Mouse (Mus musculus) hindbrain, embryonic 14.5 days (tissue): ENCODE measurements around the gene Dnal1. TPM values are rescaled to one million over a fixed set of nuclear protein-coding genes. Genes with fewer than 3 reads are reported as not detected.
A peak's percentile ranks its signal among the peaks of the same experiment; 100 is the strongest.

ENCODE experiments used
- ATAC-seq: fragments of 200-750 bp; cut with Nextera tagmentation; 2 replicates; pipeline ENCODE4 v1.8.0; 2017; ENCODE audit warnings: moderate number of reproducible peaks, mild to moderate bottlenecking, moderate TSS enrichment, moderate library complexity; ENCODE audit not compliant: low FRiP score
- DNase-seq: peaks from one replicate; pipeline ENCODE4 v3.0.0-alpha.2; 2015; ENCODE audit warnings: low spot score
- H3K27ac ChIP-seq: fragments of 300-500 bp; sonication (generic); 2 replicates; pipeline ENCODE4 v1.5.1; 2014; ENCODE audit warnings: mild to moderate bottlenecking, moderate library complexity
- H3K27me3 ChIP-seq: fragments of 300-500 bp; sonication (generic); 2 replicates; pipeline ENCODE4 v1.6.1; 2014; ENCODE audit warnings: mild to moderate bottlenecking, low read length, mixed read lengths; ENCODE audit not compliant: control insufficient read depth, insufficient read depth
- H3K36me3 ChIP-seq: fragments of 300-500 bp; sonication (generic); replicated peaks from 2 replicates; pipeline ENCODE4 v1.6.1; 2014; ENCODE audit not compliant: control insufficient read depth, insufficient read depth
- H3K4me1 ChIP-seq: fragments of 300-500 bp; sonication (generic); replicated peaks from 2 replicates; pipeline ENCODE4 v1.6.1; 2014; ENCODE audit warnings: antibody characterized with exemption, low read length, mixed read lengths; ENCODE audit not compliant: control insufficient read depth, insufficient read depth
- H3K4me2 ChIP-seq: fragments of 300-500 bp; sonication (generic); replicated peaks from 2 replicates; pipeline ENCODE4 v1.6.1; 2014; ENCODE audit warnings: mild to moderate bottlenecking, moderate library complexity
- H3K4me3 ChIP-seq: fragments of 300-500 bp; sonication (generic); replicated peaks from 2 replicates; pipeline ENCODE4 v1.5.1; 2014; ENCODE audit warnings: mild to moderate bottlenecking, low read length
- H3K9ac ChIP-seq: fragments of 300-500 bp; sonication (generic); 2 replicates; pipeline ENCODE4 v1.6.1; 2014
- H3K9me3 ChIP-seq: fragments of 300-500 bp; sonication (generic); 2 replicates; pipeline ENCODE4 v1.6.1; 2016; ENCODE audit warnings: low read length; ENCODE audit not compliant: control insufficient read depth
- WGBS: fragments of 180-500 bp; shearing (Covaris S2); extraction: QIAGEN DNeasy Blood & Tissue Kit; methylation state at CpG from one replicate; pipeline ENCODE4 v1.1.7; 2014; 5-methylcytosine and 5-hydroxymethylcytosine counted together
- polyA plus RNA-seq: library from polyadenylated mRNA; unstranded; fragments of >200 nt; fragmentation: Nextera tagmentation; extraction: Ambion mirVana; gene quantifications from 2 replicates; pipeline ENCODE4 v1.2.1, GENCODE M21; 2014

Dnal1 gene
- polyA plus RNA-seq, 1 experiment from 2014 or later: 6.3 TPM

GRCm38 (mm10) chr12:84110814-84111213, 3.4 kb upstream of the Dnal1 start:
- H3K36me3 ChIP-seq: no peaks in the 10 kb centered on the region
- H3K27me3 ChIP-seq: no peaks in the 10 kb centered on the region
- H3K4me2 ChIP-seq: no peak overlapping the region
- 93% methylated on average over 4 of the region's 4 CpGs for WGBS
- H3K4me3 ChIP-seq: no peak overlapping the region
- ATAC-seq: no peak
- no peaks in the 10 kb centered on the region for H3K9me3 ChIP-seq
- no peak overlapping the region for H3K27ac ChIP-seq
- H3K4me1 ChIP-seq: peaks cover 7% of the 10 kb centered on the region
- no peak for DNase-seq
- no peak overlapping the region for H3K9ac ChIP-seq

- Histone ChIP-seq H3K9me3 (no peaks in the 10 kb centered on the region), H3K4me1 (peaks cover 7% of the 10 kb centered on the region), H3K27ac (no peak overlapping the region), H3K9ac (no peak overlapping the region), H3K4me3 (peak overlapping the region; percentile 76; the same call in 1 of the 2 replicates), H3K27me3 (no peaks in the 10 kb centered on the region), H3K4me2 (peak overlapping the region; percentile 53), H3K36me3 (no peaks in the 10 kb centered on the region)
- ATAC-seq: no peak
- WGBS: 53% methylated on average over 6 of the region's 6 CpGs
- DNase-seq: no peak
These were observed 490 bp upstream of the Dnal1 start for GRCm38 (mm10) chr12:84113676-84114075.

- Histone ChIP-seq H3K9ac (no peak overlapping the region), H3K27ac (no peak overlapping the region), H3K36me3 (no peaks in the 10 kb centered on the region), H3K4me2 (no peak overlapping the region), H3K4me1 (peaks cover 7% of the 10 kb centered on the region), H3K4me3 (no peak overlapping the region), H3K27me3 (no peaks in the 10 kb centered on the region), H3K9me3 (no peaks in the 10 kb centered on the region)
- WGBS: 98% methylated on average over 5 of the region's 5 CpGs
- DNase-seq (no peak), ATAC-seq (no peak)
These were observed 5.4 kb downstream of the Dnal1 start for GRCm38 (mm10) chr12:84119584-84119983.

- ATAC-seq: no peak
- no peak for DNase-seq
- no peak overlapping the region for H3K4me3 ChIP-seq
These were observed 11.7 kb downstream of the Dnal1 start for GRCm38 (mm10) chr12:84125892-84126291.

GRCm38 (mm10) chr12:84126899-84127298, 12.7 kb downstream of the Dnal1 start:
- Histone ChIP-seq H3K36me3 (peaks cover 39% of the 10 kb centered on the region), H3K4me2 (no peak overlapping the region), H3K4me1 (no peaks in the 10 kb centered on the region), H3K27ac (no peak overlapping the region), H3K9me3 (no peaks in the 10 kb centered on the region), H3K4me3 (no peak overlapping the region), H3K27me3 (no peaks in the 10 kb centered on the region), H3K9ac (no peak overlapping the region)
- WGBS: 88% methylated on average over 2 of the region's 2 CpGs
- ATAC-seq (no peak), DNase-seq (no peak)

More at GRCm38 (mm10) chr12:84125892-84126291, 11.7 kb downstream of the Dnal1 start:
- Histone ChIP-seq H3K9ac (no peak overlapping the region), H3K36me3 (peaks cover 33% of the 10 kb centered on the region), H3K27me3 (no peaks in the 10 kb centered on the region), H3K4me2 (no peak overlapping the region), H3K4me1 (no peaks in the 10 kb centered on the region), H3K9me3 (no peaks in the 10 kb centered on the region), H3K27ac (no peak overlapping the region)
- WGBS: 85% methylated on average over 12 of the region's 12 CpGs

GRCm38 (mm10) chr12:84128576-84128975, 14.4 kb downstream of the Dnal1 start:
- Histone ChIP-seq H3K4me1 (no peaks in the 10 kb centered on the region), H3K36me3 (peaks cover 45% of the 10 kb centered on the region), H3K27ac (no peak overlapping the region), H3K9me3 (no peaks in the 10 kb centered on the region), H3K4me2 (no peak overlapping the region), H3K9ac (no peak overlapping the region), H3K4me3 (no peak overlapping the region), H3K27me3 (no peaks in the 10 kb centered on the region)
- ATAC-seq (no peak), DNase-seq (no peak)
- WGBS: 88% methylated on average over 6 of the region's 6 CpGs

- ATAC-seq (no peak), DNase-seq (no peak)
- H3K27ac ChIP-seq: no peak overlapping the region
- peaks cover 43% of the 10 kb centered on the region for H3K36me3 ChIP-seq
- no peaks in the 10 kb centered on the region for H3K9me3 ChIP-seq
- no peak overlapping the region for H3K4me3 ChIP-seq
- 94% methylated on average over 8 of the region's 8 CpGs for WGBS
- no peaks in the 10 kb centered on the region for H3K27me3 ChIP-seq
- H3K4me2 ChIP-seq: no peak overlapping the region
- H3K9ac ChIP-seq: no peak overlapping the region
- no peaks in the 10 kb centered on the region for H3K4me1 ChIP-seq
These were observed 15.8 kb downstream of the Dnal1 start for GRCm38 (mm10) chr12:84129931-84130330.

- WGBS: 63% methylated on average over 3 of the region's 3 CpGs
- H3K36me3 ChIP-seq: peaks cover 48% of the 10 kb centered on the region
- H3K4me1 ChIP-seq: no peaks in the 10 kb centered on the region
- DNase-seq: no peak
- no peak overlapping the region for H3K4me2 ChIP-seq
- H3K27me3 ChIP-seq: no peaks in the 10 kb centered on the region
- no peak overlapping the region for H3K4me3 ChIP-seq
- no peak overlapping the region for H3K9ac ChIP-seq
- no peak for ATAC-seq
- H3K9me3 ChIP-seq: no peaks in the 10 kb centered on the region
- H3K27ac ChIP-seq: no peak overlapping the region
These were observed 18.1 kb downstream of the Dnal1 start for GRCm38 (mm10) chr12:84132265-84132664.

GRCm38 (mm10) chr12:84137131-84137530, 23.0 kb downstream of the Dnal1 start:
- ATAC-seq: no peak
- no peak for DNase-seq
- peaks cover 46% of the 10 kb centered on the region for H3K36me3 ChIP-seq
- no peak overlapping the region for H3K27ac ChIP-seq
- WGBS: 90% methylated on average over 7 of the region's 7 CpGs
- no peak overlapping the region for H3K4me2 ChIP-seq
- H3K4me3 ChIP-seq: no peak overlapping the region
- no peaks in the 10 kb centered on the region for H3K4me1 ChIP-seq
- H3K27me3 ChIP-seq: no peaks in the 10 kb centered on the region
- no peaks in the 10 kb centered on the region for H3K9me3 ChIP-seq
- H3K9ac ChIP-seq: no peak overlapping the region

- DNase-seq (no peak), ATAC-seq (no peak)
- H3K4me3 ChIP-seq: no peak overlapping the region
- no peak overlapping the region for H3K27ac ChIP-seq
- H3K36me3 ChIP-seq: peaks cover 42% of the 10 kb centered on the region
- no peaks in the 10 kb centered on the region for H3K27me3 ChIP-seq
- WGBS: 71% methylated on average over 4 of the region's 4 CpGs
- H3K9me3 ChIP-seq: no peaks in the 10 kb centered on the region
- H3K4me1 ChIP-seq: no peaks in the 10 kb centered on the region
- no peak overlapping the region for H3K4me2 ChIP-seq
- no peak overlapping the region for H3K9ac ChIP-seq
These were observed 26.0 kb downstream of the Dnal1 start for GRCm38 (mm10) chr12:84140135-84140534.
